Mouse (Mus musculus): ENCODE results near the gene Olfr1392. TPM values are rescaled to one million over a fixed set of nuclear protein-coding genes. Genes with fewer than 3 reads are reported as not detected.

Olfr1392 gene
- polyA plus RNA-seq, 1 experiment: 0.04 TPM

GRCm38 (mm10) chr11:49251380-49251761 is 33.7 kb upstream of the Olfr1392 start:
- DNase-seq (ENCODE audit: low read depth): no peak

GRCm38 (mm10) chr11:49252048-49252447 is 33.0 kb upstream of the Olfr1392 start:
- no peak for DNase-seq (ENCODE audit: low read depth)

GRCm38 (mm10) chr11:49253035-49253434 is 32.0 kb upstream of the Olfr1392 start:
- no peak for DNase-seq (ENCODE audit: low read depth)

- DNase-seq (ENCODE audit: low read depth): no peak
Measured at GRCm38 (mm10) chr11:49259296-49259695, 25.8 kb upstream of the Olfr1392 start.

GRCm38 (mm10) chr11:49259829-49260228 is 25.3 kb upstream of the Olfr1392 start:
- no peak for DNase-seq (ENCODE audit: low read depth)

- no peak for DNase-seq (ENCODE audit: low read depth)
Measured at GRCm38 (mm10) chr11:49260598-49261312, 24.3 kb upstream of the Olfr1392 start.

GRCm38 (mm10) chr11:49261313-49261855 is 23.7 kb upstream of the Olfr1392 start:
- no peak for DNase-seq (ENCODE audit: low read depth)

GRCm38 (mm10) chr11:49262286-49262685 is 22.8 kb upstream of the Olfr1392 start:
- no peak for DNase-seq (ENCODE audit: low read depth)

GRCm38 (mm10) chr11:49263149-49263548 is 21.9 kb upstream of the Olfr1392 start:
- DNase-seq (ENCODE audit: low read depth): no peak

GRCm38 (mm10) chr11:49264081-49264480 is 21.0 kb upstream of the Olfr1392 start:
- DNase-seq (ENCODE audit: low read depth): no peak

- no peak for DNase-seq (ENCODE audit: low read depth)
Measured at GRCm38 (mm10) chr11:49264622-49265021, 20.5 kb upstream of the Olfr1392 start.

GRCm38 (mm10) chr11:49265101-49265500 is 20.0 kb upstream of the Olfr1392 start:
- no peak for DNase-seq (ENCODE audit: low read depth)

- no peak for DNase-seq (ENCODE audit: low read depth)
Measured at GRCm38 (mm10) chr11:49266671-49267070, 18.4 kb upstream of the Olfr1392 start.

GRCm38 (mm10) chr11:49267316-49267715 is 17.8 kb upstream of the Olfr1392 start:
- DNase-seq (ENCODE audit: low read depth): no peak

- no peak for DNase-seq (ENCODE audit: low read depth)
Measured at GRCm38 (mm10) chr11:49267970-49268579, 17.0 kb upstream of the Olfr1392 start.

GRCm38 (mm10) chr11:49269761-49270160 is 15.3 kb upstream of the Olfr1392 start:
- no peak for DNase-seq (ENCODE audit: low read depth)

- DNase-seq (ENCODE audit: low read depth): no peak
Measured at GRCm38 (mm10) chr11:49270368-49270767, 14.7 kb upstream of the Olfr1392 start.

GRCm38 (mm10) chr11:49271334-49271733 is 13.7 kb upstream of the Olfr1392 start:
- no peak for DNase-seq (ENCODE audit: low read depth)

GRCm38 (mm10) chr11:49273834-49274519 is 11.1 kb upstream of the Olfr1392 start:
- DNase-seq (ENCODE audit: low read depth): no peak

- DNase-seq (ENCODE audit: low read depth): no peak
Measured at GRCm38 (mm10) chr11:49278222-49278621, 6.9 kb upstream of the Olfr1392 start, which contains the start of gene Olfr1393. TSS of gene Olfr1393 (plus strand) at chr11:49278304.

- no peak for DNase-seq (ENCODE audit: low read depth)
Measured at GRCm38 (mm10) chr11:49287251-49287650, 2.2 kb downstream of the Olfr1392 start.

GRCm38 (mm10) chr11:49292777-49293176 is 7.7 kb downstream of the Olfr1392 start:
- DNase-seq (ENCODE audit: low read depth): no peak

GRCm38 (mm10) chr11:49304441-49304840 is 19.4 kb downstream of the Olfr1392 start, which contains the start of gene Olfr10:
TSS of gene Olfr10 (plus strand) at chr11:49304741.
- DNase-seq (ENCODE audit: low read depth): no peak

Measured in gonadal fat pad, adult 2 months (tissue).